Mouse (Mus musculus): ENCODE data around the gene Stn1.

The Stn1 gene

GRCm38 (mm10) chr19:47545055-47545454 lies 7.7 kb upstream of the Stn1 start:
- DNase-seq (ENCODE audit: low spot score): no peak

DNA sequence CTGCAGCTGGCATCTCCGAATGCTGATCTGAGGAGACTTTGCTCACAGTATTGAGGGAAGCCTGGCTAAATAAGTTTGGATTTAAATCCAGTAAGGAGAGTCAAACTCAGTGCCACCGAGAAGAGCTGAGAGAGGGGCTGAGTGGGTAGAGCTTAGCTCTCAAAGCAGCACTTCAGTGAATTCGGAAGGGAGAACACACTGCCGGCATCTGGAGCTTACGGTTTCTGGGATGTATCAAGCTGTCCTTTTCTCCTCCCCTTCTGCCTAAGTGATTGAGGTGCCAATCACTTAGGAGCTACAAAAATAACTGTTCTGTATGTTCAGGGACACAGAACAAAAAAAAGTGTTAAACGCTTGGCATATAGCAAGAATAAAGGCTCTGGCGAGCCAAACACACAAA lies 5.1 kb upstream of the Stn1 start:
- DNase-seq (ENCODE audit: low spot score): no peak

DNA sequence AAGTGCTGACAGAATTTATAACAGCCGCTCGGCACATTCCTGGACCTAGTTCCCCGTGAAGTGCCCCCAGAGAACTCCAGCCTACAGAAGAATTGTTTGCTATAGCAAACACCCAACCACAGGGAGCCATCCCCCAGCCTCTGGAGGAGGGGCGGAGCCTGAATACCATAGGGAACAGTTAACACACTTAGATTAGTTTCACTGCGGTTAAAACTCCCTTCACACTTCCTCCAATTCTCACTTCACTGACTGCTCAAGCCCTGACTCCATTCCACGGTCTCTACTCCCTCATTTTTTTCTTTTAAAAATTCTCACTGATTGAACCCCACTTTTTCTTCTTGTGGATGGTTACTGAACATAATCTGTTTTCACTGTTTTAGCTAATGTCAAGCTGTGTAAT lies 1.5 kb upstream of the Stn1 start:
- peak; percentile 68 for DNase-seq (ENCODE audit: low spot score)

DNA sequence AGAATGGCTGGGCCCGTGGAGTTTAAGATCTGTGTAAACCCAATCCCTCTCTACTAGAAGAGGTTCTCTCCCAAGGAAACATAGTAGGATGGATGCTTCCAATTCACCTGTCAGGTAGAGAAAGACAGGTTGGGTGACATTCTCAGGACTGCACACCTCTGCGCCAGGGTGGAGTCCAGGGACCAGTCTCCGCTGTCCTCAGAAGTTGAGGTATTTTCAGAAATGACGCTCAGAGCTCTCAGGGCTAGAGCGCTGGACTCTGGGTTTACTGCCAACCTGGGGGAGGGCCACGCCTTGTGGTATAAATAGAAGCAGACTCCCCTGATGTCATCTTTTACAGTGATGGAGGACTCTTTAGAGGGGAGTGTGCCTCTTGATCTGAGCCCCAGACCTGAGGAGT lies 572 bp upstream of the Stn1 start:
- peak; percentile 16 for DNase-seq (ENCODE audit: low spot score)

DNA sequence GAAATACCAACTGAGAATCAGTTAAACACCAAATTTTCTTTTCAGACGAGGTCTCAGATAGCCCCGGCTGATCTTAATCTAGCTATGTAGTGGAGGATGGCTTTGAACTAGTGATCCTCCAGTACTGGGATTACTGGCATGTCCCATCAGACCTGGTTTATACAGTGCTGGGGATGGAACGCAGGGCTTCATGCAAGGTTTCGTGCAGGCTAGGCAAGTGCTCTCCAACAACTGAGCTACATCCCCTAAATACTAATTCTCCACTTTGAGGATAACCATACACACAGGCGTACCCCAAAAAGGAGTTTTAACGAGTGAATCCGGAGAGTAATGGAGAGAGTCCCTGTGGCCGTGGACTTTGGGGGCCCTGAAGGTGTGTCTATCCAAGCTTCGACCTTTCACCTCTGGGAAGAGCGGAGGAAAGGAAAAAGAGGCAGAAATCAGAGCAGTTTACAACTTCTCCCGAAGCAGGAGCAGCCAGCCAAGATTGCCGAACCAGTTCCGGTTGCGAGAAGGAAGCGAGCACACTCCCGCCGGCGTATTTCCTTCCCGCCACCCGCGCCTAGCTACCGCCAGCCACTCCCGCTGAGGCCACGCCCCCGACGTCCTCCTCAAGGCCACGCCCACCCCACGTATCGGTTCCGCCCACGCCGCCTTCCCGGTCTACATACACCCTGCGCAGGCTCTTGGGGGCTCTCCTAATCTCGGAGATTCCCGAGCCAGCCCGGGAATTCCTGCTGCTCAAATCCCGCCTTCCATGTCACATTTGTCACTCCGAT lies 597 bp downstream of the Stn1 start:
- DNase-seq (ENCODE audit: low spot score): peak; percentile 98

GRCm38 (mm10) chr19:47534131-47534530 lies 3.2 kb downstream of the Stn1 start:
- no peak for DNase-seq (ENCODE audit: low spot score)

DNA sequence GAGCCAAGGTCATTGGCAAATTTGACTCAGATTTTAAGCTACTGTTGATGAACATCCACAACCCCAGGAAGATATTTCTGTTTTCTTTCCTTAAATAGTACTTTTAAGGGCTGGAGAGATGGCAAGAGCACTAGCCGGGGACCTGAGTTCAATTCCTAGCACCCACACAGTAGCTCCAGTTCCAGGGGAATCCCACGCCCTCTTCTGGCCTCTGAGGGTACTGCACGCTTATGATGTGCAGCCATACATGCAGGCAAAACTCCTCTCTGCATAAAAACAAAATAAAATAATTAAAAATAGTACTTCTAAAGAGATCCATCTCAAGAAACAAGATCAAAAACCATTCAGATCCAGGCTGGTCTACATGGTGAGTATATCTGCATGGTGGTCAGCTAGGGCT lies 4.9 kb downstream of the Stn1 start:
- DNase-seq (ENCODE audit: low spot score): no peak

- no peak for DNase-seq (ENCODE audit: low spot score)
These were observed 6.0 kb downstream of the Stn1 start for GRCm38 (mm10) chr19:47531309-47531708.

DNA sequence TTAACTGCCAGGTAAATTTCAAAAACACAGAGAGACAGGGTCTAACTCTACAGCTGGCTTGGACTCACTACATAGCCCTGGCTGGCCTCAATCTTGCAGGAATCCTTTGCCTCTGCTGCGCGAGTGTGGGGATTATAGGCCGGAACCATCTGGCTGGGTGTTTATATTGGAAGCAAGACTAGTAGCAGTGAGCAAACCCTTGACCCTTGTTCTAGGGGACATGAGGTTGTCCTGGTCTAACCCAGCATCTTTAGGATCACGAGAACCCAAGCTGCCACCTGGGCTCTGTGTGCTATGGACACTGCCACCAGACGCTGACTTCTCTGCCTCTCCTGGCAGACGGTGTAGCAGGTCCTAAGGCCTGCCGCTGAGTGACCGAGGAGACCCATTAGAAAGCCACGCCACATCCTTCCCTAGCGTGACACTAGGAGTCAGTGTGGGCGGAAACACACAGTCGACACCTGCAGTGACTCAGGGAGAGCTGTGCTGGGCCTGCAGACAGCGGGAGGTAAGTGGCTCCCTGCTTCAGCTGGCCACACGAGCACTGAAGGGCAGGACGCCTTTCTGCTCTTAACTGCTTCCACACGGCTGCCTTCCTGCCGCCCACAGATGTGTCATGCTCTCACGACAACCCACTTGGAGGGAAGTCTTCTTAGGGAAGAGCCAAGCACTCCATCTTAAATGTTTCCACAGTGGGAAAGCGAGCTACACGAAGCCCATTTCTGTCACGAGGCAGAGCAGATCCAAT lies 10.9 kb downstream of the Stn1 start:
- no peak for DNase-seq (ENCODE audit: low spot score)

DNA sequence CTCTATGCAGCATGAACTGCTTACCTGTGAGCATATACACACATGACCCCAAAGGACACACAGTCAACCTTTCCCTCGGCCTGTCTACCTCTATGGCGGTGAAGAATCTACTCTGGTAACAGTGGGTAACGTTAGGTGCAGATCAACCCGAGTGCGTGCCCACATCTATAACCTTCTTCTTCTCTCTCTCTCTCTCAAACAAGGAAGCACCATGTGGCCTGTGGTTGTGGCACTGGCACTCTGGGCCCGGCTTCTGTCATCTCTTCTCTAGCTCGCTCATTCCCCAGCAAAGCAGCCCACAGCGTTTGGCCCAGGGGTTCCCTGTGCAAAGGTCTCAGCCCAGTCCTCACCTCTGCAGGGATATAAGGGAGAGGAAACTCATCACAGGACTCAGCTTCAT lies 12.4 kb downstream of the Stn1 start:
- DNase-seq (ENCODE audit: low spot score): no peak

GRCm38 (mm10) chr19:47521403-47521802 lies 15.9 kb downstream of the Stn1 start:
- DNase-seq (ENCODE audit: low spot score): no peak

DNA sequence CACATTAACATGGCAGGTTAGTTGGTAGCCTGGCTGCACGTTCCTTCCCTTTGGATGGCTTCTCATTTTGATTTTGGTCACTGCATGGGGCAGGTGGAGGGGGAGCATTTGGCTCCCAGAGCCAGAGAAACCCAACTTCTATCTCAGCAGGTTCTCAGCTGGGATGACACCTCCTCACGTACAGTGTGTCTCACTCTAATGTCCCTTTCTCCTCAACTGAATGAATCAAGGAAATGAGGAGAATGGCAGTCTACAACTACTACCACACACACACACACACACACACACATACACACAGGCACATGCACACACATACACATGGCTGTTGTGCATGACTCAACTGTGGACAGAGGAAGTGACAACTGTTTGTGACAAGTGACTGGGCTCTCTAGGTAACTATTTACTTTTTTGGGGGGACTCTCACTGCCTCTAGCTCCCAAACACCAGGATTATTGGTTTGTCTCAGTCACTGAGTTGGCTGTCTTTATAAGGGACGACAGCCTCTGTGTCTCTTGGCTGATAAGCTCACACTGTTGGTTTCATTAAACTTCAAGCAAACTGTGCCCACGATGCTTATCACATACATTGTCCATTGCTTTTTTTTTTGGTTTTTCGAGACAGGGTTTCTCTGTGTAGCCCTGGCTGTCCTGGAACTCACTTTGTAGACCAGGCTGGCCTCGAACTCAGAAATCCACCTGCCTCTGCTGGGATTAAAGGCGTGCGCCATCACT lies 18.0 kb downstream of the Stn1 start:
- DNase-seq (ENCODE audit: low spot score): no peak

GRCm38 (mm10) chr19:47518475-47519162 lies 18.7 kb downstream of the Stn1 start:
- DNase-seq (ENCODE audit: low spot score): no peak

- DNase-seq (ENCODE audit: low spot score): no peak
These were observed 19.7 kb downstream of the Stn1 start for GRCm38 (mm10) chr19:47517570-47517969.

GRCm38 (mm10) chr19:47516879-47517278 lies 20.4 kb downstream of the Stn1 start:
- no peak for DNase-seq (ENCODE audit: low spot score)

DNA sequence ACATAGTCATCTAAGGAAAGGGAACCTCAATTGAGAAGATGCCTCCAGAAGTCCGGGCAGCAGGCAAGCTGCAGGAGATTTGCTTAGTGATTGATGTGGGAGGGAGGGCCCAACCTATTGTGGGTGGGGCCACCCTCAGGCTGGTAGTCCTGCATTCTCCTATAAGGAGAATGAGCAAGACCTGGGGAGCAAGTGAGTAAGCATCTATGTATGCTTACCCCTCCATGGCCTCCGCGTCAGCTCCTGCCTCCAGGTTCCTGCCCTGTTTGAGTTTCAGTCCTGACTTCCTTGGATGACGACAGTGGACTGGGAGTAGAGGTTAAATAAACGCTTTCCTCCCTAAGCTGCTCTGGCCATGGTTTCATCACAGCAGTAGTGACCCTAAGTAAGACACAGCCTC lies 22.2 kb downstream of the Stn1 start:
- DNase-seq (ENCODE audit: low spot score): no peak

- no peak for DNase-seq (ENCODE audit: low spot score)
These were observed 23.7 kb downstream of the Stn1 start for GRCm38 (mm10) chr19:47513618-47513897.

- DNase-seq (ENCODE audit: low spot score): no peak
These were observed 24.3 kb downstream of the Stn1 start for GRCm38 (mm10) chr19:47512794-47513617.

GRCm38 (mm10) chr19:47511958-47512357 lies 25.3 kb downstream of the Stn1 start:
- DNase-seq (ENCODE audit: low spot score): no peak

DNA sequence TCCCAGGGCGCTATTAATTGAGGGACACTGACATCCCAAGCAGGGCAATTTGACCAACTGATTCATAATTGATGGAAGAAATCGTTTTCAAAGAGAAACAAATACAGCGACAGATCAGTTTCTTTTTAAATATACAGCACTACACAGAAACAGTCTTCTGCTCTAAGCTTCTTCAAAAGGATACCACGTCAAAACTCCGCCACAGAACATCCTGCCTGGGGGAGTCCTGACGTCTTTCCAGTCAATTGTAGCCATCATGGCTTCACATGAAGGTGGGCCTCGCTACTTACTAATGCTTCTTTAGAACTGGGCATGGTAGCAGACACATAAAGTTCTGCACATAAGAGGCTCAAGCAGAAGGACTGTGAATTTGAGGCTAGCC lies 26.0 kb downstream of the Stn1 start:
- no peak for DNase-seq (ENCODE audit: low spot score)

GRCm38 (mm10) chr19:47510473-47511293 lies 26.6 kb downstream of the Stn1 start:
- DNase-seq (ENCODE audit: low spot score): peak; percentile 68

All from yolk sac, embryonic 10.5 days (tissue).